Mouse (Mus musculus): ENCODE measurements around the gene Midn. TPM values are rescaled to one million over a fixed set of nuclear protein-coding genes. Genes with fewer than 3 reads are reported as not detected.

The Midn gene
- polyA plus RNA-seq, 1 experiment from 2014 or later: 3.0 TPM

- Histone ChIP-seq H3K9ac (no peak overlapping the region), H3K36me3 (no peaks in the 10 kb centered on the region), H3K4me3 (replicated peaks) (no peak overlapping the region), H3K4me1 (replicated peaks) (no peaks in the 10 kb centered on the region), H3K27me3 (peaks cover 33% of the 10 kb centered on the region), H3K9me3 (replicated peaks) (no peaks in the 10 kb centered on the region), H3K27ac (no peak overlapping the region), H3K4me2 (no peak overlapping the region)
- DNase-seq (no peak), ATAC-seq (ENCODE audit: low read depth) (no peak)
- 67% methylated on average over 10 of the region's 10 CpGs for WGBS (ENCODE audit: insufficient replicate concordance)
These were observed 59.6 kb downstream of the Midn start for GRCm38 (mm10) chr10:80207676-80208075.

Other genes starting within 250 kb of the Midn start
- gene Med16, start 239.3 kb upstream of the Midn start, polyA plus RNA-seq (2015; fragmentation: Nextera tagmentation; extraction: Ambion mirVana): 16.9 and 19.0 TPM in 2 replicates
- gene Gm26602, start 237.4 kb upstream of the Midn start, polyA plus RNA-seq (2015; fragmentation: Nextera tagmentation; extraction: Ambion mirVana): 11.3 TPM in 1 of 2 replicates, not detected in the other
- gene Kiss1r, start 231.3 kb upstream of the Midn start, polyA plus RNA-seq (2015; fragmentation: Nextera tagmentation; extraction: Ambion mirVana): 0.19 and 0.28 TPM in 2 replicates
- gene R3hdm4, start 227.1 kb upstream of the Midn start, polyA plus RNA-seq (2015; fragmentation: Nextera tagmentation; extraction: Ambion mirVana): 63.0 and 63.8 TPM in 2 replicates
- gene Arid3a, start 221.2 kb upstream of the Midn start, polyA plus RNA-seq (2015; fragmentation: Nextera tagmentation; extraction: Ambion mirVana): 5.4 and 5.7 TPM in 2 replicates
- gene Wdr18, start 188.1 kb upstream of the Midn start, polyA plus RNA-seq (2015; fragmentation: Nextera tagmentation; extraction: Ambion mirVana): 78.2 and 83.0 TPM in 2 replicates
- gene Grin3b, start 177.6 kb upstream of the Midn start, polyA plus RNA-seq (2015; fragmentation: Nextera tagmentation; extraction: Ambion mirVana): 0.07 and 0.10 TPM in 2 replicates
- 8.2 TPM in 2 replicates for gene Tmem259, start 163.9 kb upstream of the Midn start, polyA plus RNA-seq (2015; fragmentation: Nextera tagmentation; extraction: Ambion mirVana)
- 45.8 and 49.6 TPM in 2 replicates for gene Cnn2, start 159.7 kb upstream of the Midn start, polyA plus RNA-seq (2015; fragmentation: Nextera tagmentation; extraction: Ambion mirVana)
- 6.3 and 7.4 TPM in 2 replicates for gene Abca7, start 151.8 kb upstream of the Midn start, polyA plus RNA-seq (2015; fragmentation: Nextera tagmentation; extraction: Ambion mirVana)
- 14.3 and 14.9 TPM in 2 replicates for gene Arhgap45, start 131.6 kb upstream of the Midn start, polyA plus RNA-seq (2015; fragmentation: Nextera tagmentation; extraction: Ambion mirVana)
- 120 and 122 TPM in 2 replicates for gene Polr2e, start 108.5 kb upstream of the Midn start, polyA plus RNA-seq (2015; fragmentation: Nextera tagmentation; extraction: Ambion mirVana)
- 677 TPM in 2 replicates for gene Gpx4, start 101.1 kb upstream of the Midn start, polyA plus RNA-seq (2015; fragmentation: Nextera tagmentation; extraction: Ambion mirVana)
- 9.2 and 9.9 TPM in 2 replicates for gene Sbno2, start 42.7 kb upstream of the Midn start, polyA plus RNA-seq (2015; fragmentation: Nextera tagmentation; extraction: Ambion mirVana)
- 16.2 and 18.3 TPM in 2 replicates for gene Stk11, start 32.5 kb upstream of the Midn start, polyA plus RNA-seq (2015; fragmentation: Nextera tagmentation; extraction: Ambion mirVana)
- 358 and 362 TPM in 2 replicates for gene Atp5d, start 9.6 kb upstream of the Midn start, polyA plus RNA-seq (2015; fragmentation: Nextera tagmentation; extraction: Ambion mirVana)
- 0.54 and 0.69 TPM in 2 replicates for gene Cbarp, start 7.4 kb upstream of the Midn start, polyA plus RNA-seq (2015; fragmentation: Nextera tagmentation; extraction: Ambion mirVana)
- gene Cirbp, start 17.7 kb downstream of the Midn start, polyA plus RNA-seq (2015; fragmentation: Nextera tagmentation; extraction: Ambion mirVana): 19.5 and 21.9 TPM in 2 replicates
- 14.8 and 15.1 TPM in 2 replicates for gene 1600002K03Rik, start 24.7 kb downstream of the Midn start, polyA plus RNA-seq (2015; fragmentation: Nextera tagmentation; extraction: Ambion mirVana)
- gene Efna2, start 31.2 kb downstream of the Midn start, polyA plus RNA-seq (2015; fragmentation: Nextera tagmentation; extraction: Ambion mirVana): 0.98 and 1.1 TPM in 2 replicates
- gene Mum1, start 78.2 kb downstream of the Midn start, polyA plus RNA-seq (2015; fragmentation: Nextera tagmentation; extraction: Ambion mirVana): 26.1 and 26.5 TPM in 2 replicates
- gene Ndufs7, start 100.8 kb downstream of the Midn start, polyA plus RNA-seq (2015; fragmentation: Nextera tagmentation; extraction: Ambion mirVana): 241 and 294 TPM in 2 replicates
- gene Gamt, start 112.7 kb downstream of the Midn start, polyA plus RNA-seq (2015; fragmentation: Nextera tagmentation; extraction: Ambion mirVana): 53.5 and 57.2 TPM in 2 replicates
- 33.5 and 34.7 TPM in 2 replicates for gene Dazap1, start 113.2 kb downstream of the Midn start, polyA plus RNA-seq (2015; fragmentation: Nextera tagmentation; extraction: Ambion mirVana)
- gene Rps15, start 144.2 kb downstream of the Midn start, polyA plus RNA-seq (2015; fragmentation: Nextera tagmentation; extraction: Ambion mirVana): 792 and 836 TPM in 2 replicates
- 0.13 and 0.24 TPM in 2 replicates for gene Apc2, start 147.7 kb downstream of the Midn start, polyA plus RNA-seq (2015; fragmentation: Nextera tagmentation; extraction: Ambion mirVana)
- gene 2310011J03Rik, start 172.3 kb downstream of the Midn start, polyA plus RNA-seq (2015; fragmentation: Nextera tagmentation; extraction: Ambion mirVana): 42.3 and 43.7 TPM in 2 replicates
- 5.3 TPM in 2 replicates for gene Pcsk4, start 181.2 kb downstream of the Midn start, polyA plus RNA-seq (2015; fragmentation: Nextera tagmentation; extraction: Ambion mirVana)
- gene Reep6, start 181.7 kb downstream of the Midn start, polyA plus RNA-seq (2015; fragmentation: Nextera tagmentation; extraction: Ambion mirVana): 50.9 and 65.0 TPM in 2 replicates
- 1.8 and 2.5 TPM in 2 replicates for gene Adamtsl5, start 200.1 kb downstream of the Midn start, polyA plus RNA-seq (2015; fragmentation: Nextera tagmentation; extraction: Ambion mirVana)
- 0.12 TPM in 1 of 2 replicates, not detected in the other for gene Plk5, start 208.2 kb downstream of the Midn start, polyA plus RNA-seq (2015; fragmentation: Nextera tagmentation; extraction: Ambion mirVana)
- 1.0 and 1.1 TPM in 2 replicates for gene Mex3d, start 239.4 kb downstream of the Midn start, polyA plus RNA-seq (2015; fragmentation: Nextera tagmentation; extraction: Ambion mirVana)

Data from liver, embryonic 13.5 days (tissue).